Mouse (Mus musculus) frontal cortex, postnatal 10 days (tissue): ENCODE data around the gene Arrdc2.

Experiments
- DNase-seq, 2 experiments: peaks; one replicate each; pipeline ENCODE4 v3.0.0; 2022; ENCODE audit warnings: low spot score in 2 of 2, mixed read lengths in 1 of 2

Arrdc2 gene

DNA sequence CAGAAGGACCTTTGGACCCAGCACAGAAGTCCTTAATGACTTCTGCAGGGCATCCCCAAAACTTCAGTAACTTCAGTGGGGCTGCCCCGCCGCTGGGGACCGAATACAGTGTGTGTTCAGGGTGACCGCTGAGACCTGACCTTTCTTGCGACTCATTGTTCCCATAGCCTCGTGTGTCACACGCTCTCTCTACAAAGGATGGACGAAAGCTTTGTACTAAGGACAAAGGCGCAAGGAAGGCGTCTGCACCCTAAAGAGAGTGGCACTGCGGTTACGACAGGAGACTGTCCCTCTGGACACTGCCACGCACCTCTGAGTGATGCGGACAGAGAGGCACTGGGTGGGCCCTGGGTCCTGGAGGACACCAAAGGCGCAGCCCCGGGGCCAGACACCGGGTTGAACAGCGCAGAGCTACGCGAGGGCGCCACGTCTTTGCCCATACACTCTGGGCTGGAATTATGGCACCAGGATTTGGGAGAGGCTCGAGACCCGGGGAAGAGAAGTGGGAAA is 25.2 kb upstream of the Arrdc2 start:
- no peak for DNase-seq

DNA sequence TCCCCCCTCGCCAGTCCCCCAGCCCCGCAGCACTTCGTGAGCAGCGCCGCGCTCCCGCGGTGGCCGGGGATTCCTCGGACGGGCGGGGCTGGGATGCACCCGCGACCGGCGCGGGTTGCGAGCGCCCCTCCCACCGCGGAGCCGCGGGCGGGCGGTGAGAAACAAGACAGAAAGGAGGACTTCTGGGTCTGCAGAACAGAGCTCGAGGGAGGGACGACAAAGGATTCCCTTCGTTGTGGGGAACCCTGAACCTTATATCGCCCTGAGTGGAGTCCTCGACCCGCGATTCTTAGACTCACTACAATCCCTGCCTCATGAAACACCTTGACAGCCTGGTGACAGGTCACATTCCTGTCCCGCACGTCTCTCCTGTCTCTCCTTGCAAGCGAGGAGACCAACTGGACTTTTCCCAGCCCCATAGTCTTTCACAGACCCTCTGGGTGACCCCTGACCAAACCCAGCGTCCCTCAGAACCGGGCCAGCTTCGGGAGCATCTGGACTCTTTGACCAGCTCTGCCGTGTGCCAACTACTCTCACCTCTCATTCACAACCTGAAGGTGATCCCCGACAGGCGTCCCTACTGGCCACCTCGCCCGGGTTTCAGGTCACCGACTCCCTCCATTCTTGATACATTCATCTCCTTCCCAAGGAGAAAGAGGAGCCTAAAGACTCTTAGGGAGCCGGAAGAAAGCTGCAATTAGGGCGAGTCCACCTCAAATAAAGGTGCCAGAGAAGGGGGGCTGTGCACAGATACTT is 24.6 kb upstream of the Arrdc2 start:
- no peak for DNase-seq

DNA sequence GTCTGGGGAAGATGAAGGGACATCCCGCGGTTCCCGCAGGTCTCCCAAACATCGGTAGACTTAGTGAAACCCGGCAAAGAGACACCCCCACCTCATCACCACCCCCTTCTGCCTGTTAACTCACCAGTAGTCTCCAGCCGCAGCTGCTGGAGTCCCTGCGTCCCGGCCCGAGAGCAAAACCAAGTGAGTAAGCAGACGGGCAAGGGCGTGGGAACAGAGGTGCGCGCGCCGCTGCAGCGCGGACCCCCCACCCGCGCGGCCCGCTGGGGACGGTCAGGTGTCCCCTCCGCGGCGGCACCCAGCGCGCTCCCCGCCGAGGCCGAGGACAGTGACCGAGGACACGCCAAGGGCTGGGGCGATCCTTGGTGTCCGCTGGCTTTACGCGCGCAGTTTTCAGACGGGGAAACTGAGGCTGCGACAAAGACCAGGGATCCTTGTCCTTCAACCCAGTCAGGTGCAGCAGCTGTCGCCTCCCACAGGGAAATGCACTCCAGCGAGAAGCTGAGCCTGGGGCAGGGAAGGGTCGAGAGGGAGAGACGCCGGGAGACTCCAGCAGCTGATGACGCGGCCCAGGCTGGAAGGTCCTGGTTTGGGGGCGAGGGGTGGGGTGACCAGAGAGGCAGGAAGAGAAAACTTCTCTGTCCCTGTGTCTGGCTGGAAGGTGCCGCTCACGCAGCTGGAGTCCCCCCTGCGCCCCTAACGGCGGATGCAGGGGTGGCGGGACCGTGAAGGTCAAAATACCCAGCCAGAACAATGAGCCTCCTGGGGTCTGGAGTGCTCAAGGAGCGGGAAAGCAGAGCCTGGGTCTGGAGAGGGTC is 23.5 kb upstream of the Arrdc2 start, which contains the start of gene Kcnn1:
Gene Kcnn1, minus strand, starts transcription at position 435 of the 818 bp plus-strand sequence.
- no peak for DNase-seq

DNA sequence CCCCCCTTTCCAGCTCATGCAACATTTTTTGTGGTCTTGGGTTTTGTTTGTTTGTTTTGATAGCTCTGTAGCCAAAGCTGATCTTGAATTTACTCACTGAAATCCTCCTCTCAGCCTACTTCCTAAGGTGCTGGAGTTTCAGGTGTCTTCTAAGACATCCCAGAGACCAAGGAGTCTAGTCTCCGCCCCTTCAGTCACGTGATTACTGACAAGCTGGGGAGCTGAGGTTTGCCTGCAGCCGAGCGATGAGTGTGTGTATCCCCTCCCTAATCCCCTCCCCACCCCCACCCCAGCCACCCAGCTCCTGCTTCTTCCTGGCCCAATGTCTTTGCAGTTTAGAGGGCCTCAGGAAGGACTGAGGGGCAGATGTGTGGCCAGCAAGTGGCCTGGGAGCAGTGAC is 18.0 kb upstream of the Arrdc2 start:
- no peak for DNase-seq

DNA sequence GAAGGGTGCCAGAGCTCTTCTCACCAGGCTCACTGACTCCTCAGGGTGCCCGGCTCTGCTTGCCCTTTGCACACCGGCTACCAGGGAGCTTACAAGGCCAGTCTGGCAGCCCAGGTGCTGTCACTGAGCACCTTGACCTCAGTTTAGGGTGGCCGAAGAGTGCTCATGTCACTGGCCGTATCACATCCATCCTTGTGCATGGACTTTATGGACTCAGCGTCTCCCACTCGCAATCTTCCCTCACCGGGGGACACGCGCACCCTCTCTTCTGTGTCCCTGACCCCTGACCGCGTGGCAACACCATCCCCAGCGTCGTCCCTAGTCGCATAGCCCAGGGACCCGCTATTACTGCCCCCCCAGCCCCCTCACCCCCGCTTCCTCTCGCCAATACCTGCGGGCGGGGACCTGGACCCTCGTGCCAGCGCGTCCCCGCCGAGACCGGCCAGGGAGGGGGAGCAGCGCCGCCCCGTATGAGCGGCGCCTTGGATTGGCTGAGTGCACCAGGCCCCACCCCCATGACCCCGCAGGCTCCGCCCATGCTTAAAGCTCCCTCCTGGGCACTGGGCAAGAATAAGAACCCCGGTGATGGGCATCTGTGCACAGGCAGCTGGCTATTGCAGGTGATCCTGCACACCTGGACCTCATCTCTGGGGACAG is 17.1 kb upstream of the Arrdc2 start:
- peak in 1 of 2 experiments; percentile 73 for DNase-seq

DNA sequence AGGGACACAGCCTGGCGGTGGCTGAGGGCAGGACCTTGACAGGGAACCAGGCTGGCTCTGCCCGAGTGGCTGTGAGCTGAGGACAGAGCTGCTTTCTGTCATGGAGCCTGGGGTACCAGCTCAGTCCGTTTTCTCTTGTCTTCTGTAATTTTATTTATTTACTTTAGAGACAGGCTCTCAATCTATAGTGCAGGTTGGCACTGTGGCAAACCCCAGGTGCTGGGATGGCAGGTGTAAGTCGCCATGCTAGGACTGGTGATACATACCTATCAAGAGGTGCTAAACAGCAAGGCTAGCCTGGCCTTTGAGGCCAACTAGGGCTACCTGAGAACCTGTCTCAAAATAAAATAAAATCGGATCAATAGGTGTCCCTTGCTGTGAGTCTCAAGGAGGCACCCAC is 16.5 kb upstream of the Arrdc2 start:
- no peak for DNase-seq

DNA sequence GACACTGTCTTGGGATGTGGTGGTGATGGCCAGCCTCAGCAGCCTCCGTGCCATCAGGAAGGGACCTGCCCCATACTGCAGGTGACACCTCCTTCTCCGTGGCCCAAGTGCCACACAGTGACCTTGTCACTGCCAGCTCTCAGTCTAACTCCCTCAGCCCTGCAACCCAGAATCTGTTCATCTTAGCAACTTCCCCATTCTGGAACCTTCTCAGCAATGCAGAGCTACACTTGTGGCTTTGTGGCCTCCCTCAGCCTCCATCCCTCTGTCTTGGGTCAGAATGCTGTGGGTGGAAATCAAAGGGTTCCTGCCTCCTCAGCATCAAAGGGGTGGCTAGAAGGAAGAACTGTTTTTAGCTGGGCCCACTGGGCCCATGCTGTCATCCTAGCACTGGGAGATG is 14.3 kb upstream of the Arrdc2 start:
- DNase-seq: no peak

DNA sequence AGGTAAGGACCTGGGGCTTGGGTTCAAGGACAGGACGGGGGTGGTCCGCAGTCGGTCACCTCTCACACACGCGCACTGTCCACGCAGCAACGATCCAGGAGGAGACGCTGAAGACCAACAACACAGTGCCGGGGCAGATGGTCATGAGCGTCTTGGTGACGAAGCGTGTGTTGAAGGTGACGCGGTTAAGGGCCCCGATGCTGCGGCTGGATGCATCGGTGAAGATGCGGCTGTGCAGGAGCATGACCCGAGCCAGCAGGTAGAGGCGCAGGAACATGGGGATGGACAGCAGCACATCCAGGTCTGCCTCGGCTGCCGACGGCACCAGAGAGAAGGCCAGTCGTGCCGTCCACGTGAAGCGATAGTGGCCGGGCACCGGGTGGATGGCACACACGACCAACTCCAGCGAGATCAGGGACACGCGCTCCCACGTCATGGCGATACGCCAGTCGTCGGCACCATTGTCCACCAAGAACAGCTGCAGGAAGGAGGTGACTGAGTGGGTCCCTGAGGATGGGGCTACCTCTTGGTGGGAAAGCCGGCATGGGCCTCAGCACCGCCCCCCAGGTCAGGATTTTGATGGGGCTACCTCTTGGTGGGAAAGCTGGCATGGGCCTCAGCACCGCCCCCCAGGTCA is 13.2 kb upstream of the Arrdc2 start:
- DNase-seq: no peak

DNA sequence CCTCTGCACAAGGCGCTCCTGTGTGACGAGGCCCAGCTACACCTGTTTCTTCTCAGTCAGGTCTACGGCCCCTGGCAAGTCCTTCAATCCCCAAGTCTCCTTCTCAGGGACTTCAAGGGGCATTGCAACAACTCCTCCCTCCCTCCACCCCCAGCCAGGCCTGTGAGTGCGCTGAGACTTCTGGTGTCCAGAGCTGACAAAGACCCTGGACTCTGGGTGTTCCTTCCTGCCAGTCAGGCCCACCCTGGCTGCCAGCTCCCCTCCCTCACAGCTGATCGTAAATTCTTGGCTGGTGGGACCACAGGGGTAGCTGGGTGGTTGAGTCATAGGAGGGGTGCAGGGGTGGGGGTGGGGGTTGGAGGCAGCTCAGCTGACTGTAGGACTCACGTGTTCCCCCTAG is 12.3 kb upstream of the Arrdc2 start:
- no peak for DNase-seq

DNA sequence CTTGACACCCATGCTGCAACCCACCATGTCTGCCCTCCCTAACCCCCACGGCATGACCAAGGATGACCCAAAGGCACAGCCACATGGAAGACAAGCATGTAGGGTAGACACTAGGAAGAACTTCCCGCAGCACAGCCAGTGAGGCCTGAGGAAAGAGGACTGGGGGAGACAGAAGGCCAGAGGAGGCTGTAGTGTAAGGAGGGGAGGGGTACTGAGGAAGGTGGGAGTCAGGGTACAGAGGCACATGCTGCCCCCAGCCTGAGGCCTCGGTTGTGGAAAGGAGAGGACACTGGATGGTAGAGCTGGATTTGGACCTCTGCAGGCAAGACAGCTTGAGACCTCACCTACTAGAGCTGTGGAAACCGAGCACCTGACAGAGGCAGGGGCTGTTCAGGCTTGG is 11.4 kb upstream of the Arrdc2 start:
- no peak for DNase-seq

DNA sequence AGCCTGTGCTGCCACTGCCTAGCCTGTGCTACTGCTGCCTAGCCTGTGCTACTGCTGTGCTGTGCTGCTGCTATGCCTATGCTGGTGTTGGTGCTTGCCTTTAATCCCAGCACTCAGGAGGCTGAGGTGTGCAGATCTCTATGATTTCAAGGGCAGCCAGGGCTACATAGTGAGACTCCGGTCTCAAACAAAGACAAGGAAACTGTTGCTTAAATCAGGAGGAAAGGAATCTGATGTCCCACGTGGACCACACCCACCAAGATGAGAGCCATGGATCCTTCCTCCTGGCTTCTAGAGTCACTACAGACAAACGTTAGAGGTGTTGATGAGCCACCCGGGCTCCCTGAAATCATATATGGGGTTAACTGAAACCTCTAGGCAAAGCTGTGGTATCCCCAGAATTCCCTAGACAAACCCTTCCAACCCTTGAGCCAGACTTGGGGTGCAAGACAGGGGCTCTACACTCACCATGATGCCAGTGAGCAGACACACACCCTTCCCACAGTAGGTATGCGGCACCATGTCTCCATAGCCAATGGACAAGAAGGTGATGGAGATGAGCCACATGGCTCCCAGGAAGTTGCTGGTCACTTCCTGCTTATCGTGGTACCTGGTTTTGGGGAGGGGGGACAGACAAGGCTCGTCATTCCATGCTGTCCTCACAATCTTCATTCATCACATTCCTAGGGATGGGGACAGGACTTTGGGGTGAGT is 10.8 kb upstream of the Arrdc2 start:
- DNase-seq: no peak

DNA sequence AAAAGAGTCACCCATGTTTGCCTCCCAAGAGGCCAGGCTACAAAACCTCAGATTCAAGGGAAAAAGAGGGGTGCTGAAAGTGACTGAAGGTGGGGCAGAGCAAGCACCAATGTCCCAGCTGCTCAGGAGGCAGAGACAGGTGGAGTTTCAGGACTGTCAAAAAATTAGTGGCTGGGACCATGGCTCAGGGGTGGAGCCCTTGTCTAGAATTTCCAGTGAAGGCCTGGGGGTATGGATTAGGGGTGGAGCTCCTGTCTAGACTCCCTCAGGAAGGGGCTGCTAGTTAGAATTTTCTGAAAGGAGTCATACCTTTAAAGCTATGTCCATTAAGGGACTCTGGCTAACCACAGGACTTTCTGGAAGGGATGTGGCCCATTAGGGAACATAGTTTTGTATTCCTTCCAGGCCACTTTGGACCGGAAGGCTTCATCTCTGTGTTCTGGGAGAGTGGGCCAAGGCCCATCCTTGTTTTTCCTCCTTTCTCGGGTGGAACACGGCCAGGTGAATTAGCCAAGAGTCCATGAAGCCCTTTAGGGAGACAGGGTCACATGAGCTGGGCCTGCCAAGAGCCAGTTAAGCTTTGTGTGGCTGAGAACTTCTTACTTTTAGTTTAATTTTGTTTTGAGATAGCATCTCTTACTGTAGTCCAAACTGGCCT is 9.9 kb upstream of the Arrdc2 start:
- no peak for DNase-seq

DNA sequence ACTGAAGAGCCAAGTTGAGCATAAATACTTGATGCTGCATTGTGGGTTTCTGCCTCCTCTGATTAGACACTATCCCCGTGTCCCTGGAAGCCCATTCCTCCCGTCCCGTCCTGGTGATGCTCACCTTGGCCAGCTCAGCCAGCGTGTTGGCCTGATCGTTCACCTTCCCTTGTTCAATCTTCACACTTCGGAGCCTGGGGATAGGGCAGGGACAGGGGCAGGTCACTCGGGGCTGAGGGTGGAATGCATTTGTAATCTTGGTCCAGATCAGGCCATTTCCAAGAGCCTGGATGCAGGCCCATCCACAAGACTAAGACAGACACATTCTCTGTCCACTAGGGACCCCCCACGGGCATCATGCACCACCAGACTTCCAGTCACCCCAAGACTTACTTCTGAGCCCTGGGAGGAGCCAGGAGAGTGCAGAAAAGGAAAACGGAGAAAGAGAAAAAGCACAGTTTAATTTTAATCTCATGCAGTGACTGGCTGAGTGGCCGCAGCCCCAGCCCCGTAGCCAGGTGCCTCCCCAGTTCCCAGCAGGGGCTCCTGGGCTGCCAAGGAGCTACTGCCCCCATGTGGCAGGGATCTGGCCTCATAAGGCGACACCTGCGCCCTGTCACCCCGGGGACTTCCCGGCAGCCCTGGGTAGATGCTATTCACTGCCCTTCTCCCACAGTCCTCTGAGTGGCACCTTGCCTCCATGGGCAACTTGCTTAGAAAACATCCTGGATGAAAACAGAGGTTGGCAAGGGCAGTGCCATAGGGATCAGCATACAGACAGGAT is 7.0 kb upstream of the Arrdc2 start:
- no peak for DNase-seq

DNA sequence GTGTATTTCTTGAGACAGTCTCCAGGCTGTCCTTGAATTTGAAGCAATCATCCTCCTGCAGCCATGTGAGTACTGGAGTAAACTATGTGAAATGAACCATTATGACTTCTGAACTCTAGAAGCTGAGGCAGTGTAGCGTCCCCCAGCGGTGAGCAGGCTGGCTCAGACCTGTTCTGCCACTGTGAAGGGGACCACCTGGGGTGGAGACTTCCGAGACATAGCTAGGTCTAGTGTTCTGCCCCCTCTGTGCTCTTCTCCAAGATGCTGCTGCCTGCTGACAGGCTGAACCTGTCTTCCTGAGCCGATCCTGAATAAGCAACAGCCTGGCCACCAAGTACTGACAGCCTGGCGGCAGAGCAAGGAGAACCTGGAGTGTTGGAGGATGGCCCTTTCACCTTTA is 5.6 kb upstream of the Arrdc2 start:
- no peak for DNase-seq

DNA sequence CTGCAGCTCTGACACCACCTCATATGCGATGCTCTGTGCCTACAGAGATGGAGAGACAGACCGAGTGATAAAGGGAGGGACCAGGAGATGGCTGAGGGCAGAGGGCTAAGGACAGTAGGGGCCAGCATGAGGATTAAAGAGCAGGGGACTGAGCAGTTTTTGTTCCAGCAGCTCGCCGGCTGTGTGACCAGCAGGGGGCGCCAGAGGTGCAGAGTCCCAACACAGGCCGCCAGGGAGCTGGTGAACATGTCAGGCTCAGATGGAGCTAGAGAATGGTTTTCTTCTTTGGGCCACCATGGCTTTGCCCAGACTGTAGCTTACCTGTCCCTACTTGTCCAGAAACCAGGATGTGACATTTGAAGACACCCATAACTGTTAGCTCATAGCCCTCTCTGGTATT is 5.0 kb upstream of the Arrdc2 start:
- peak in 1 of 2 experiments; percentile 85 for DNase-seq

DNA sequence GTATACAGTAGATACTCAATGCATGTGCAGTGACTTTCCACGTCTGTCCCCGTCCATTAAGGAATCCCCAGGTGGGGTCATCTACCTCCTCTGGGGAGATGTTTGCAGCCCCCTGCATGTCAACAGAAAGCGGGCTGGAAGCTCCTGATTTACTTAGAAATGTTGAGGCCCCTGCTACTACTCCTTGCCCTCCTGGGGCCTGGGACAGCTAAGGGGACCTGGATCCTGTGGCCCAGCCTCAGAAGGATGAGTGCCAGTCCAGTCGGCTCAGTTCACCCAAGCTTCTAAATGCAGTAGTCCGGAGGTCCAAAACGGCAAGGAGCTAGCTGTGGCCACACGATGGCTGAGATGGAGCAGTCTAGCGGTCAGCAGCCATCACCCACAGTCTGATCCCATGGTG is 4.4 kb upstream of the Arrdc2 start:
- no peak for DNase-seq

DNA sequence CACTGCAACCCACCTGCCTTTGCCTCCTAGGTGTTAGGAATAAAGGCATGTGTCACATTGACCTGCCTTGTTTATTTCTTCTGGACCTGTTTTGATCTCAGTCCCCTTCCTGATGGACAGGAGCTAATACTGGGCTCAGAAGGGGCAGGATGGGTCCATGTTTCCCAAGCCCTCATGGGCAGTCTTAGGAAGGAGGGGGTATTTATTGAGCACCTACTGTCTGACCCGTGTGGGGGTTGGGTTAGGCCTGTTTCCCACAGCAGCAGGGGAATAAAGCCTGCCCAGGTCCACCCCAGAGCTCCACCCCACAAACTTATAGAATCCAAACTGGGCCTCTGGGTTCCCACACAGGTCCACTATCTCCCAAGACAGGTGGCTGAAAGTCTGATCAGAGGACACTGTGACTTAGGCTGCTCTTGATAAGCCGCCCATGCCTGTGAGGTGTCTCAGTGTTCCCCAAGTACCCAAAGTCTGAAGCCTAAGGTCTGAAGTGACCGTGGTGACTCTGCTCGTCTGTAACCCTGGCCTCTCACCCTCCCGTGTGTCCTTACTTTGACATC is 3.8 kb upstream of the Arrdc2 start:
- DNase-seq: no peak

DNA sequence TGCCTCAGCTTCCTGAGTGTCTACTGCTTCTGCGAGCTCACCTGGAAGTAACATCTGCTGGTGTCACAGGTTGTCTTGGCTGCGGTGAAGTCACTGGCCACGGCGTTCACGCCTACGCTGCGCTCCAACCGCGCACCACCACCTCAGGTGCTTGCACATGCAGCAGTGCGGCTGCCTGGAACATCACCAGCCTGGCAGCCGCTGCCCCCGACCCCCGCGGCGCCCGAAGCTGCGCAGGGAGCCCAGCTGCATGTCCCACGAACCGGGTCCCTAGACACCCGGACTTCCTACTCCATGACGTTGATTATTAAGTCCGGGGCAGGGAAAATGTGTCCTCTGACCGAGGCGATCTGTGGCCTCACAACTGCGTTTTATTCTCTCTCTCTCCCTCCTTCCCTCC is 3.0 kb upstream of the Arrdc2 start:
- DNase-seq: no peak
